Mouse (Mus musculus): ENCODE data around the gene Eif4enif1.

Eif4enif1 gene

DNA sequence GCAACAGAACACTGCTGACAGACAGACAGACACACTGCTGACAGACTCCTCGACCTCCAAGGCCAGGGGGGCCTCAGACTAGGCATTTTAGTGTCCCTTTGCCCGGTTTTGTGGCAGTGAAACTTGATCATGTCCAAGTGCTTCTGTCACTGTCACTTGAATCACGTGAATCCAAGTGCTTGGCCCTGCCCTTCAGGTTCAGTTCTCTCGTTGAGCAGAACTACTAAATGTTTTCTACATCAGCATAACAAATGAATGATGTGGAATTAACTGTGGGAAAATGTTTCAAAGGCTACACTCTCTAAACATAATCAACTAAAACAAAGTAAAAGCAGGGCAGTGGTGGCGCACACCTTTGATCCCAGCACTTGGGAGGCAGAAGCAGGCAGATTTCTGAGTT lies 76.2 kb downstream of the Eif4enif1 start:
- DNase-seq = no peak

- no peak for DNase-seq
Observed at GRCm38 (mm10) chr11:3279729-3280128, 77.5 kb downstream of the Eif4enif1 start.

GRCm38 (mm10) chr11:3282887-3283286 lies 80.7 kb downstream of the Eif4enif1 start:
- no peak for DNase-seq

GRCm38 (mm10) chr11:3283645-3284044 lies 81.5 kb downstream of the Eif4enif1 start:
- DNase-seq = no peak

- DNase-seq = no peak
Observed at GRCm38 (mm10) chr11:3285940-3286339, 83.7 kb downstream of the Eif4enif1 start.

GRCm38 (mm10) chr11:3287131-3287530 lies 84.9 kb downstream of the Eif4enif1 start:
- no peak for DNase-seq

DNA sequence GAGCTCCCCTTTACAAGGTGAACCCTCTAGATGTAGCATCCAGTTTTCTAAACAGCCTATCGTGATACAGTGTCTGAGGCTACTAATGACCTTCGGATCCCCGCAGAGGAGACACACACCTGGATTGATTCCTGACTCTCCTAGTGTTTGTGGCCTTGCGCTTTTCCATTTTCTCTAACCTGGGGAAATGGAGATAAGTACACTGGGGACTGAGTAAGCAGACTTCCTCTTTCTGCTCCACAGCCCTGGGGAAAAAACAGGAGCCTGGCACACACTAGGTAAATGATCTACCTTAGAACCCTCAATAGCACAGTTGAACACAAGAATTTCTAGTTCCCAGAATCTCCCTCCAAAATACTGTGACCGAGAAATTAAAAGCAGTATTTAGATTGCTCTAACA lies 85.7 kb downstream of the Eif4enif1 start:
- DNase-seq = no peak

DNA sequence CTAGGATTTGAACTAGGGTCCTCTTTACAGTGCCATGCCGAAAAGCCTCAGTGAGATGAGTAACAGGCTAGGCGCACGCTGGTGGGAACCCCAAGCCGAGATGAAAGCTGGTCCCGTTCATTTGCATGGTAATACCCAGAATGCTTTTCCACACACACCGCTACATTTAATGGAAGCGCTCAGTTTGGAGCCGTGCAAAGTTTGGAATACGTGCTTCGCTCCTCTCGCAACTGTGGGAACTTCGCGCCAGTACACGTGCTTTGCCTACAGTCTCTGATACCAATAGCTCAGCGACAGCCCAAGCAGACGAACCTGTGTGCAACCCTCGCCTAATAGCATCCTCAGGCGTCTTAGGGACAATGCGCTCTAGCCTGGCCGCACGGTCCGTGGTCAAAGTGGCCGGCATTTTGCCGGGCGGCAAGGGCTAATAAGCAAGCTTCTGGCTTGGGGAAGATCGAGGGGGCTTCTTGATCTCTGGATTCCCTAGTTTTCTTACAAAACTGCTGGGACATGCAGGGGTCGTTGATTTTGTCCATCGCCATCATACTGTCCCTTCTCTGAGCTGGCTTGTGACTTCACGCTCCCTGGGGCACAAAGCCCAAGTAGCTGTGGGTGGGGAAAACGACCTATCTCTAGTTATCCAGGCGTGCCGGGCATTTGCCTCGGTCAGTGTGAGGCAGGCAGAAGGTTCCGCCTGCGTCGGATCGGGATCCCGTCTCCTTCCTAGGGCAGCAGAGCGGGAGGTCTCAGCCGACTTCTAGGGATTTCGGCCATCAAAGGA lies 86.5 kb downstream of the Eif4enif1 start, which contains the start of gene Patz1:
Gene Patz1, plus strand, starts transcription at position 354 of the 781 bp plus-strand sequence.
- DNase-seq = peak; percentile 37

GRCm38 (mm10) chr11:3289302-3289802 lies 87.2 kb downstream of the Eif4enif1 start:
- DNase-seq = peak; percentile 72

- DNase-seq = peak; percentile 90
Observed at GRCm38 (mm10) chr11:3289803-3290639, 87.8 kb downstream of the Eif4enif1 start.

DNA sequence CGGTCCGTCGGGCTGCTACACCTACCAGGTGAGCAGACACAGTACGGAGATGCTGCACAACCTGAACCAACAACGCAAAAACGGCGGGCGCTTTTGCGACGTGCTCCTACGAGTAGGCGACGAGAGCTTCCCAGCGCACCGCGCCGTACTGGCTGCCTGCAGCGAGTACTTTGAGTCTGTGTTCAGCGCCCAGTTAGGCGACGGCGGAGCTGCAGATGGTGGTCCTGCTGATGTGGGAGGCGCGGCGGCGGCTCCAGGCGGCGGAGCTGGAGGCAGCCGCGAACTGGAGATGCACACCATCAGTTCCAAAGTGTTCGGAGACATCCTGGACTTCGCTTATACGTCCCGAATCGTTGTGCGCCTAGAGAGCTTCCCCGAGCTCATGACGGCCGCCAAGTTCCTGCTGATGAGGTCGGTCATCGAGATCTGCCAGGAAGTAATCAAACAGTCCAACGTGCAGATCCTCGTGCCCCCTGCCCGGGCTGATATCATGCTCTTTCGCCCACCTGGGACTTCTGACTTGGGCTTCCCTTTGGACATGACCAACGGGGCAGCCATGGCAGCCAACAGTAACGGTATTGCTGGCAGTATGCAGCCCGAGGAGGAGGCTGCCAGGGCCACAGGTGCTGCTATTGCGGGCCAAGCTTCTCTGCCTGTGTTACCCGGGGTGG lies 88.6 kb downstream of the Eif4enif1 start:
- DNase-seq = peak; percentile 65

GRCm38 (mm10) chr11:3291311-3292061 lies 89.3 kb downstream of the Eif4enif1 start:
- peak; percentile 23 for DNase-seq

GRCm38 (mm10) chr11:3292062-3292421 lies 89.8 kb downstream of the Eif4enif1 start:
- peak; percentile 38 for DNase-seq

GRCm38 (mm10) chr11:3292711-3293249 lies 90.6 kb downstream of the Eif4enif1 start:
- no peak for DNase-seq

DNA sequence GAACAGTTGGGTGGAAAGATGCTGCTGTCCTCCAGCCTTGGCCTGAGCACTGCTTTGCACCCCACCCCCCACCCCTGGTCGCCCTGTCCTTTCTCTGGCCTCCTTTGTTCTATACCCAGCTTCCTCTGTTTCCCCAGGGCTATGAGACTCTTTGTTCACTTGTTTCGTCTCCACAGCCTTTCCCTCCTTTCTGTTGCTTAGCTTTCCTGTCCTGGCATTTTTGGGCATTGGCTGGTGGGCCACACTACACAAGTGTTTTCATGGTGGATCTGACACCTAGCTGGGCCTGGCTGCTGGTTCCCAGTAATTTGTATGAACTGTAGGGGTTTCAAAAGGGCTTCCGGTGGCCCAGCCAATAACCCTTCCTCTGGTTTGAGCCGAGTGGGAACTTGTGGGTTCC lies 91.2 kb downstream of the Eif4enif1 start:
- no peak for DNase-seq
